Mouse (Mus musculus) ES-E14 (cell line): Measurements from ENCODE around the gene Rdh19. TPM values are rescaled to one million over a fixed set of nuclear protein-coding genes. Genes with fewer than 3 reads are reported as not detected.

Experiments used
- DNase-seq: peaks from one replicate; pipeline ENCODE4 v3.0.0-alpha.2; 2013; ENCODE audit warnings: low read depth, low spot score
- H3K27ac ChIP-seq: 2 replicates; pipeline ENCODE4 v1.5.1; 2012; ENCODE audit warnings: low read depth, mild to moderate bottlenecking, low read length, moderate library complexity, mixed read lengths; ENCODE audit not compliant: poor library complexity, insufficient read depth, severe bottlenecking
- H3K36me3 ChIP-seq: 2 replicates; pipeline ENCODE4 v1.6.1; 2012; ENCODE audit warnings: mild to moderate bottlenecking, low read length, moderate library complexity, mixed read lengths; ENCODE audit not compliant: control insufficient read depth, poor library complexity, insufficient read depth, severe bottlenecking
- H3K4me1 ChIP-seq, 2 experiments: fragments of 150-350 bp in 1 of 2; sonication (generic) in 1 of 2; 2 replicates each; pipeline ENCODE4 v1.6.1; 2012; ENCODE audit warnings: low read length in 2 of 2, mild to moderate bottlenecking in 1 of 2, mixed read lengths in 1 of 2; ENCODE audit not compliant: control insufficient read depth in 2 of 2, insufficient read depth in 2 of 2, poor library complexity in 1 of 2
- H3K4me3 ChIP-seq, 2 experiments: fragments of 150-350 bp in 1 of 2; sonication (generic) in 1 of 2; 2 replicates each; pipeline ENCODE4 v1.5.1; 2012; ENCODE audit warnings: low read length in 2 of 2, low read depth in 1 of 2, mild to moderate bottlenecking in 1 of 2, mixed read lengths in 1 of 2; ENCODE audit not compliant: insufficient read depth in 1 of 2, poor library complexity in 1 of 2, severe bottlenecking in 1 of 2
- H3K9ac ChIP-seq: 2 replicates; pipeline ENCODE4 v1.6.1; 2012; ENCODE audit warnings: low read depth, mild to moderate bottlenecking, low read length, mixed read lengths; ENCODE audit not compliant: poor library complexity, insufficient read depth, severe bottlenecking
- H3K9me3 ChIP-seq: fragments of 150-350 bp; sonication (generic); 2 replicates; pipeline ENCODE4 v1.6.1; 2012; ENCODE audit warnings: low read depth, mild to moderate bottlenecking, low read length; ENCODE audit not compliant: control insufficient read depth, insufficient read depth
- CHD2 ChIP-seq: IDR thresholded peaks from 2 replicates; pipeline ENCODE4 v1.6.1; 2014; ENCODE audit warnings: mild to moderate bottlenecking, low read depth, low read length, inconsistent platforms
- HCFC1 ChIP-seq: IDR thresholded peaks from 2 replicates; pipeline ENCODE4 v1.6.1; 2012; ENCODE audit warnings: low read length, inconsistent platforms, borderline replicate concordance; ENCODE audit not compliant: insufficient read depth
- MAFK ChIP-seq: IDR thresholded peaks from 2 replicates; pipeline ENCODE4 v1.6.1; 2014; ENCODE audit warnings: mild to moderate bottlenecking, low read depth, low read length, inconsistent platforms; ENCODE audit not compliant: insufficient read depth
- ZC3H11A ChIP-seq: IDR thresholded peaks from 2 replicates; pipeline ENCODE4 v1.6.1; 2012; ENCODE audit warnings: low read depth, mild to moderate bottlenecking, inconsistent platforms, low read length, borderline replicate concordance
- ZNF384 ChIP-seq: IDR thresholded peaks from 2 replicates; pipeline ENCODE4 v1.6.1; 2012; ENCODE audit warnings: low read depth, low read length, inconsistent platforms
- in situ Hi-C, 2 experiments: fragments of 600-800 bp; cut with MboI; formaldehyde crosslinking; loops; one replicate each; pipeline ENCODE4 v1.15.1; 2025; ENCODE audit warnings: low sequenced_read_pairs in 2 of 2, inconsistent platforms in 1 of 2; ENCODE audit not compliant: unreplicated experiment in 2 of 2
- total RNA-seq: library from RNA; depleted of rRNA; stranded (reverse); fragments of 300-350 nt; gene quantifications from 2 replicates; pipeline ENCODE4 v1.2.3, GENCODE M21; 2012

Rdh19 gene
- total RNA-seq, 1 experiment, result not detected

DNA sequence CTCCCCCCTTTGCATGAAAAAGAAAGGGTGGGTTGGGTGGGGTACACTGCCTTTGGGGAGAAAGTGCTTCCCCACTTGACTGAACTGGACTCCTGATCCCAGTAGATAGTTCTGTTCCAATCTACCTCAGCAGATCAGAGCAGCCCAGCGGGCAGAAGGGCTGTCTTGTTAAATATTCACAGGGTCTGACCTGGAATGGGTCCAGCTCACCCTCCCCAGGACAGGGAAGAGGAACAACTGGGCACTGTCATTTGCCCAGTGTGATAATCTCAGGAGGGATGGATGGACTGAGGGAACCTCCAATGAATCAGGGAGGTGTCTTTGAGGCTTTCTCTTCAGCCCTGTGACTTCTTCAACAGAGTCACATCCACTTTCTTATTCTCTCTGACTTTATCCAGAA is 1.6 kb upstream of the Rdh19 start:
- H3K9me3 ChIP-seq, result no peaks in the 10 kb centered on the region
- no peak overlapping the region for H3K27ac ChIP-seq
- TF ChIP-seq HCFC1, result no peak
- no peak for TF ChIP-seq MAFK
- TF ChIP-seq CHD2, result no peak
- TF ChIP-seq ZC3H11A, result no peak
- in situ Hi-C loops, result no loop called here
- no peak overlapping the region for H3K9ac ChIP-seq
- no peak overlapping the region for H3K4me3 ChIP-seq
- no peaks in the 10 kb centered on the region for H3K4me1 ChIP-seq
- H3K36me3 ChIP-seq, result no peaks in the 10 kb centered on the region
- DNase-seq, result no peak

DNA sequence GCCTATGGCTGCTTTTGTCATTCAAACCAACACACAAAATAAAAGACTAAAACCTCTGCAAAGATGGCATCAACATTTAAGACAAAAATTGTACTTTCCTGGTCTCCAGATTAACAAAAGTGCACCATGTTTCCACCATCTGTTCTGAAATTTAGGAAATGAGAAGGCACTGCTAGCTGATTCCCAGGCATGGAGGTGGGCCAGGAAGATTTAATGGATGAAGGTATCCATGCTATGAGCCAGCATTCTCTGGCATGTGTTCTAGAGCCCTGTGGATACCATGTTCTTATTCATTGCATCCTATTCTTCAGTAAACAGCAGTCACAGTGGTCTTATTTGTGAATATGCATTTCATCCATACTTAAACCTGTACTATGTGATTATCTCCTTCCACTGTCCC is 6.6 kb downstream of the Rdh19 start:
- H3K9ac ChIP-seq, result no peak overlapping the region
- TF ChIP-seq CHD2 (no peak), HCFC1 (no peak), MAFK (no peak), ZC3H11A (no peak), ZNF384 (no peak)
- DNase-seq, result no peak
- H3K27ac ChIP-seq, result no peak overlapping the region
- in situ Hi-C loops, result no loop called here
- H3K4me1 ChIP-seq, result no peaks in the 10 kb centered on the region
- no peak overlapping the region for H3K4me3 ChIP-seq
- H3K9me3 ChIP-seq, result no peaks in the 10 kb centered on the region
- no peaks in the 10 kb centered on the region for H3K36me3 ChIP-seq

DNA sequence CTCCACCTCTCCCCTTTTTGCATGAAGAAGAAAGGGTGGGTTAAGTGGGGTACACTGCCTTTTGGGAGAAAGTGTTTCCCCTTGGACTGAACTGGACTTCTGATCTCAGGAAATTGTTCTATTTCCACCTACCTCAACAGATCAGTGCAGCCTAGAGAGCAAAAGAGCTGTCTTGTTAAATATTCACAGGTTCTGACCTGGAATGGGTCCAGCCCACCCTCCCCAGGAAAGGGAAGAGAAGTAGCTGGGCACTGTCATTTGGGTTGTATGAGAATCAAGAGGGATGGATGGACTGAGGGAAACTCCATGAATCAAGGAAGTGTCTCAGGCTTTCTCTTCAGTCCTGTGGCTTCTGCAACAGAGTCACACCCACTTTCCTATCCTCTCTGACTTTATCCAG is 15.2 kb downstream of the Rdh19 start:
- Histone ChIP-seq H3K4me1 (no peaks in the 10 kb centered on the region), H3K9ac (no peak overlapping the region), H3K36me3 (no peaks in the 10 kb centered on the region), H3K9me3 (no peaks in the 10 kb centered on the region), H3K4me3 (no peak overlapping the region), H3K27ac (no peak overlapping the region)
- in situ Hi-C loops, result no loop called here
- no peak for TF ChIP-seq HCFC1
- TF ChIP-seq MAFK, result no peak
- TF ChIP-seq CHD2, result no peak
- no peak for TF ChIP-seq ZNF384
- no peak for TF ChIP-seq ZC3H11A
- DNase-seq, result no peak

DNA sequence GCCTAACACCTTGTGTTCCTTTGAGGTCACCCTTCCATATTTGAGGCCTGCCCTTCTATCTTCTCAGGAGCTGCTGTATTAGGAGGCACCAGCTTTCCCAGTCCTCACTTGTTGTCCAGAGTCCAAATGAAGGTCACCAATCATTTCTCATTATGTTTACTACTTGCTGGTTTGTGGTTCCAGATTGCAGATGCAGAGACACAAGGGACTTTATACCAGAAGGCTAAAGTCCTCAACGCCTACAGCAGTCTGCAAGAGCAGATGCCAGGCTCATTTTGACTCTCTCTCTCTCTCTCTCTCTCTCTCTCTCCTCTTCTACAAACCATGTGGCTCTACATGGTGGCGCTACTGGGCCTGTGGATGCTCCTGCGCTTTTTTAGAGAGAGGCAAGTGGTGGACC is 16.5 kb downstream of the Rdh19 start, which contains the start of gene Rdh16f2:
Rdh16f2 (plus strand) TSS at position 243 of the 400 bp plus-strand sequence.
- TF ChIP-seq MAFK (no peak), ZNF384 (no peak), ZC3H11A (no peak), HCFC1 (no peak), CHD2 (no peak)
- Histone ChIP-seq H3K9me3 (no peaks in the 10 kb centered on the region), H3K9ac (no peak within 1 kb of the TSS), H3K27ac (no peak within 1 kb of the TSS), H3K4me3 (no peak within 1 kb of the TSS), H3K36me3 (no peaks in the 10 kb centered on the region), H3K4me1 (no peaks in the 10 kb centered on the region)
- DNase-seq, result no peak
- in situ Hi-C loops, result no loop called here

DNA sequence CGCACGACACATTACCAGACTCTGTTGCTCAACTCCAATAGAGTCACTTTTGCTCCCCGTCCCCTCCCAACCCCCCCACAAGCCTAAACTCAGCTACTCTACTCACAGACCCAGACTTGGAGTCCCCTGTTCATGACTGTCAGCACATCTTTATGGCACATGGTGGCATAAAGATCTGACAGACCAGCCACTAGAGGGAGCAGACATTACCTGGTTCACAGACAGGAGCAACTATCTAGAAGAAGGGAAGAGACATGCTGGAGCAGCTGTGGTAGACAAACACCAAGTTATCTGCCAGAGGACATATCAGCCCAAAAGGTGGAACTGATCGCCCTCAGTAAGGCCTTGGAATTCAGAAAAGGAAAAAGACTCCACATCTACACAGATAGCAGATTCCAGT is 22.8 kb downstream of the Rdh19 start:
- peak; percentile 17; the same call in 1 of the 2 replicates for TF ChIP-seq ZC3H11A
- no peak for TF ChIP-seq HCFC1
- Histone ChIP-seq H3K9me3 (no peaks in the 10 kb centered on the region), H3K4me3 (no peak overlapping the region), H3K4me1 (no peaks in the 10 kb centered on the region), H3K36me3 (no peaks in the 10 kb centered on the region), H3K9ac (no peak overlapping the region), H3K27ac (no peak overlapping the region)
- in situ Hi-C loops, result no loop called here
- peak; percentile 54 for DNase-seq
